Mouse (Mus musculus) bone marrow, adult 2 months (tissue): Measurements from ENCODE around the gene Jak1.

Source experiments
- CTCF ChIP-seq: fragments of 200-500 bp; IDR thresholded peaks from 2 replicates; pipeline ENCODE4 v1.5.1; 2011; ENCODE audit warnings: low read length, control low read depth; ENCODE audit not compliant: control insufficient read depth, insufficient read depth
- POLR2A ChIP-seq: fragments of 200-500 bp; IDR thresholded peaks from 2 replicates; pipeline ENCODE4 v1.6.1; 2011; ENCODE audit warnings: low read depth, mild to moderate bottlenecking, control low read depth, low read length, borderline replicate concordance; ENCODE audit not compliant: control insufficient read depth

DNA sequence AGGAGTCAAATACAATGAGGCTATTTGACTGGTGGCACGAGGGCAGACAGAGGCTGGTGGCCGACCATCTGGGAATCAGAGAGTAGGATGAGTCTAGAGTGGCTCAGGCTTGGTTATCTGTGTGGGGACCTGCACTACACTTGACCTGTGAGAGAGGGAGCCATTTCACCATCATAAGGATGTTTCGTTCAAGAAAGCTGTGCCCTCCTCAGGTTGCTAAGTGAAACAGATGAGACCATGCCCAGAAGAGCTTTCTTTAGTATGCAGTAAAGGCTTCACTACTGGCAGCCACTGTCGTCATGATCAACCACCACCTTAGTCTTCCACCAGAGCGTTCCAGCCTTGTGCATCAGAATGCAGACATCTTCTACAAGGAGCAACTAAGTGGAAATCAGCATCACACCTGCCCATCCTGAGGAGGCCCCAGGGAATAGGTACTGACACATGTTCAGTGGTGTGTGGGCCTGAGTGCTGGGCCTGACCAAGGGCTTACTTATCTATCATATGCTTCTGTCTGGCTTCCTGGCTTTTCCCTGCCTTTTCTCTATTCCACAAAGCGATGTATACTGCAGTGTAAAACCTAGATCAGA lies 96.8 kb downstream of the Jak1 start:
- TF ChIP-seq CTCF (peak; percentile 63), POLR2A (no peak)
